Mouse (Mus musculus) kidney, embryonic 15.5 days (tissue): ENCODE measurements at regions not wholly inside any gene's neighbourhood (a gene's known extent, or its start where the extent isn't known, plus 50 kb on each side); places are given as distances from the start of the nearest gene placed in this dataset.
A peak's percentile ranks its signal among the peaks of the same experiment; 100 is the strongest.
"Not testable (repeated sequence)": the region's sequence is repeated elsewhere in the genome, so short reads cannot be mapped to it uniquely, and the experiment has no call there.

ENCODE experiments used
- ATAC-seq: fragments of 200-750 bp; cut with Nextera tagmentation; replicated peaks from 2 replicates; pipeline ENCODE4 v1.8.0; 2017; ENCODE audit warnings: moderate TSS enrichment; ENCODE audit not compliant: low FRiP score
- H3K27ac ChIP-seq: fragments of 300-500 bp; sonication (generic); 2 replicates; pipeline ENCODE4 v1.5.1; 2015; ENCODE audit warnings: mild to moderate bottlenecking, inconsistent platforms
- H3K27me3 ChIP-seq: fragments of 300-500 bp; sonication (generic); 2 replicates; pipeline ENCODE4 v1.6.1; 2015; ENCODE audit warnings: inconsistent platforms
- H3K36me3 ChIP-seq: fragments of 300-500 bp; sonication (generic); 2 replicates; pipeline ENCODE4 v1.6.1; 2015; ENCODE audit warnings: inconsistent platforms
- H3K4me1 ChIP-seq: fragments of 300-500 bp; sonication (generic); 2 replicates; pipeline ENCODE4 v1.6.1; 2015; ENCODE audit warnings: inconsistent platforms
- H3K4me2 ChIP-seq: fragments of 300-500 bp; sonication (generic); 2 replicates; pipeline ENCODE4 v1.6.1; 2015; ENCODE audit warnings: moderate library complexity, mild to moderate bottlenecking, inconsistent platforms
- H3K4me3 ChIP-seq: fragments of 300-500 bp; sonication (generic); replicated peaks from 2 replicates; pipeline ENCODE4 v1.5.1; 2015; ENCODE audit warnings: mild to moderate bottlenecking, inconsistent platforms
- H3K9ac ChIP-seq: fragments of 300-500 bp; sonication (generic); 2 replicates; pipeline ENCODE4 v1.6.1; 2015; ENCODE audit warnings: mild to moderate bottlenecking, inconsistent platforms
- H3K9me3 ChIP-seq: fragments of 300-500 bp; sonication (generic); replicated peaks from 2 replicates; pipeline ENCODE4 v1.6.1; 2016; ENCODE audit warnings: inconsistent platforms
- WGBS: fragments of 180-500 bp; shearing (Covaris S2); methylation state at CpG from one replicate; pipeline ENCODE4 v1.1.7; 2015; ENCODE audit warnings: mixed read lengths; 5-methylcytosine and 5-hydroxymethylcytosine counted together

- Histone ChIP-seq H3K4me2 (no peak overlapping the region), H3K9ac (no peak overlapping the region), H3K27me3 (no peaks in the 10 kb centered on the region), H3K9me3 (no peaks in the 10 kb centered on the region; the same call in 1 of the 2 replicates), H3K4me1 (peaks cover 17% of the 10 kb centered on the region; the same call in 1 of the 2 replicates), H3K4me3 (no peak overlapping the region), H3K27ac (no peak overlapping the region), H3K36me3 (no peaks in the 10 kb centered on the region)
- 72% methylated on average over 10 of the region's 10 CpGs for WGBS
- no peak for ATAC-seq
Measured at GRCm38 (mm10) chr17:27298351-27298750, 94.1 kb upstream of the Lemd2 start.

GRCm38 (mm10) chr17:27296156-27296555 is 91.9 kb upstream of the Lemd2 start:
- H3K27me3 ChIP-seq: no peaks in the 10 kb centered on the region
- ATAC-seq: no peak
- no peak overlapping the region for H3K9ac ChIP-seq
- whole genome bisulfite sequencing: 83% methylated on average over 5 of the region's 5 CpGs
- no peaks in the 10 kb centered on the region for H3K36me3 ChIP-seq
- no peak overlapping the region for H3K4me3 ChIP-seq
- H3K4me2 ChIP-seq: no peak overlapping the region
- H3K9me3 ChIP-seq: no peaks in the 10 kb centered on the region; the same call in 1 of the 2 replicates
- peaks cover 21% of the 10 kb centered on the region; the same call in 1 of the 2 replicates for H3K4me1 ChIP-seq
- H3K27ac ChIP-seq: no peak overlapping the region

GRCm38 (mm10) chr17:27294208-27294604 is 89.9 kb upstream of the Lemd2 start:
- WGBS: 18% methylated on average over 5 of the region's 5 CpGs
- peak; percentile 85 for ATAC-seq
- Histone ChIP-seq H3K36me3 (no peaks in the 10 kb centered on the region), H3K27me3 (no peaks in the 10 kb centered on the region), H3K27ac (peak overlapping the region; percentile 76), H3K9me3 (peaks cover 6% of the 10 kb centered on the region), H3K9ac (no peak overlapping the region), H3K4me3 (no peak overlapping the region), H3K4me2 (no peak overlapping the region), H3K4me1 (peaks cover 21% of the 10 kb centered on the region; the same call in 1 of the 2 replicates)

- H3K27ac ChIP-seq: peak overlapping the region; percentile 76
- no peak overlapping the region for H3K9ac ChIP-seq
- no peak overlapping the region for H3K4me3 ChIP-seq
- H3K4me2 ChIP-seq: no peak overlapping the region
- no peaks in the 10 kb centered on the region for H3K36me3 ChIP-seq
- H3K27me3 ChIP-seq: no peaks in the 10 kb centered on the region
- peaks cover 21% of the 10 kb centered on the region; the same call in 1 of the 2 replicates for H3K4me1 ChIP-seq
- H3K9me3 ChIP-seq: peaks cover 6% of the 10 kb centered on the region
- WGBS: 68% methylated on average over 14 of the region's 14 CpGs
- ATAC-seq: 0 out of 2 replicates have a peak, but pooled peaks have one; percentile 7
Measured at GRCm38 (mm10) chr17:27293586-27294207, 89.4 kb upstream of the Lemd2 start.

GRCm38 (mm10) chr17:27291673-27292072 is 87.4 kb upstream of the Lemd2 start:
- Histone ChIP-seq H3K9me3 (peaks cover 6% of the 10 kb centered on the region), H3K27me3 (no peaks in the 10 kb centered on the region), H3K9ac (no peak overlapping the region), H3K4me2 (no peak overlapping the region), H3K4me1 (peaks cover 21% of the 10 kb centered on the region; the same call in 1 of the 2 replicates), H3K36me3 (no peaks in the 10 kb centered on the region), H3K27ac (peak overlapping the region; percentile 70), H3K4me3 (no peak overlapping the region)
- WGBS: 76% methylated on average over 10 of the region's 10 CpGs
- ATAC-seq: peak; percentile 76

GRCm38 (mm10) chr17:27291176-27291575 is 86.9 kb upstream of the Lemd2 start:
- no peaks in the 10 kb centered on the region for H3K27me3 ChIP-seq
- no peak overlapping the region for H3K9ac ChIP-seq
- peaks cover 6% of the 10 kb centered on the region for H3K9me3 ChIP-seq
- no peak overlapping the region for H3K4me2 ChIP-seq
- peaks cover 21% of the 10 kb centered on the region; the same call in 1 of the 2 replicates for H3K4me1 ChIP-seq
- H3K4me3 ChIP-seq: no peak overlapping the region
- no peak for ATAC-seq
- 92% methylated on average over 14 of the region's 14 CpGs for WGBS
- no peaks in the 10 kb centered on the region for H3K36me3 ChIP-seq
- H3K27ac ChIP-seq: no peak overlapping the region

GRCm38 (mm10) chr17:27290311-27290710 is 86.0 kb upstream of the Lemd2 start:
- no peak overlapping the region for H3K4me2 ChIP-seq
- WGBS: 96% methylated on average over 16 of the region's 16 CpGs
- no peaks in the 10 kb centered on the region for H3K27me3 ChIP-seq
- H3K9ac ChIP-seq: no peak overlapping the region
- peaks cover 6% of the 10 kb centered on the region for H3K9me3 ChIP-seq
- no peak overlapping the region for H3K27ac ChIP-seq
- peaks cover 17% of the 10 kb centered on the region; the same call in 1 of the 2 replicates for H3K4me1 ChIP-seq
- no peak for ATAC-seq
- H3K4me3 ChIP-seq: no peak overlapping the region
- no peaks in the 10 kb centered on the region for H3K36me3 ChIP-seq

- not testable (repeated sequence) for H3K9me3 ChIP-seq, H3K27me3 ChIP-seq, H3K27ac ChIP-seq, H3K4me2 ChIP-seq, ATAC-seq, H3K9ac ChIP-seq, H3K36me3 ChIP-seq, H3K4me3 ChIP-seq
- WGBS: 94% methylated on average over 14 of the region's 15 CpGs
- peaks cover 17% of the 10 kb centered on the region; the same call in 1 of the 2 replicates for H3K4me1 ChIP-seq
Measured at GRCm38 (mm10) chr17:27289804-27290203, 85.5 kb upstream of the Lemd2 start.

GRCm38 (mm10) chr17:27287986-27288385 is 83.7 kb upstream of the Lemd2 start:
- H3K27me3 ChIP-seq, H3K36me3 ChIP-seq, H3K27ac ChIP-seq, H3K4me3 ChIP-seq, H3K4me2 ChIP-seq, ATAC-seq, H3K9ac ChIP-seq, H3K9me3 ChIP-seq, H3K4me1 ChIP-seq: not testable (repeated sequence)
- 93% methylated on average over 10 of the region's 10 CpGs for WGBS

GRCm38 (mm10) chr17:27281241-27281640 is 77.0 kb upstream of the Lemd2 start:
- Histone ChIP-seq H3K9me3 (peaks cover 19% of the 10 kb centered on the region), H3K27ac (no peak overlapping the region)

GRCm38 (mm10) chr17:27279491-27280288 is 75.4 kb upstream of the Lemd2 start:
- H3K27ac ChIP-seq, H3K9ac ChIP-seq, H3K4me3 ChIP-seq, H3K27me3 ChIP-seq, H3K36me3 ChIP-seq, H3K4me2 ChIP-seq, H3K4me1 ChIP-seq, ATAC-seq: not testable (repeated sequence)
- peaks cover 19% of the 10 kb centered on the region for H3K9me3 ChIP-seq
- 94% methylated on average over 17 of the region's 17 CpGs for WGBS

More at GRCm38 (mm10) chr17:27281241-27281640, 77.0 kb upstream of the Lemd2 start:
- Histone ChIP-seq H3K9ac (no peak overlapping the region), H3K4me3 (no peak overlapping the region), H3K4me1 (no peaks in the 10 kb centered on the region), H3K27me3 (no peaks in the 10 kb centered on the region), H3K36me3 (no peaks in the 10 kb centered on the region), H3K4me2 (no peak overlapping the region)
- 76% methylated on average over 9 of the region's 9 CpGs for WGBS
- ATAC-seq: no peak

- not testable (repeated sequence) for ATAC-seq, H3K4me2 ChIP-seq, H3K4me1 ChIP-seq, H3K27me3 ChIP-seq, H3K4me3 ChIP-seq, H3K9ac ChIP-seq, H3K27ac ChIP-seq, H3K36me3 ChIP-seq
- WGBS: 96% methylated on average over 12 of the region's 12 CpGs
- peaks cover 19% of the 10 kb centered on the region for H3K9me3 ChIP-seq
Measured at GRCm38 (mm10) chr17:27277786-27278185, 73.5 kb upstream of the Lemd2 start.
